Mouse (Mus musculus): ENCODE data around the gene Dazap2. TPM values are rescaled to one million over a fixed set of nuclear protein-coding genes. Genes with fewer than 3 reads are reported as not detected.

Dazap2 gene
- polyA plus RNA-seq (2012; rRNA removed): 65.3 and 147 TPM in 2 replicates

GRCm38 (mm10) chr15:100614996-100615824 lies at the start of gene Dazap2:
Gene Dazap2 (plus strand): TSS chr15:100615349.

GRCm38 (mm10) chr15:100599276-100600046 lies 15.7 kb upstream of the Dazap2 start, which contains the start of gene Pou6f1:
Gene Pou6f1 (minus strand): TSS chr15:100599984.

GRCm38 (mm10) chr15:100636700-100637501 lies 21.8 kb downstream of the Dazap2 start, which contains the start of gene Smagp:
Gene Smagp (minus strand): TSS chr15:100636940.

GRCm38 (mm10) chr15:100669337-100669736 lies 54.2 kb downstream of the Dazap2 start, which contains the start of gene Bin2:
Gene Bin2 (minus strand): TSS chr15:100669553.

Other genes with a start within 250 kb of the Dazap2 start
- gene Gm5475, start 193.2 kb upstream of the Dazap2 start, polyA plus RNA-seq (2012; rRNA removed): not detected in 2 replicates
- 23.9 and 31.8 TPM in 2 replicates for gene Slc11a2, start 190.3 kb upstream of the Dazap2 start, polyA plus RNA-seq (2012; rRNA removed)
- 44.8 and 63.6 TPM in 2 replicates for gene Letmd1, start 146.3 kb upstream of the Dazap2 start, polyA plus RNA-seq (2012; rRNA removed)
- 21.6 TPM in 2 replicates for gene Csrnp2, start 119.9 kb upstream of the Dazap2 start, polyA plus RNA-seq (2012; rRNA removed)
- gene Tfcp2, start 63.3 kb upstream of the Dazap2 start, polyA plus RNA-seq (2012; rRNA removed): 32.7 and 34.2 TPM in 2 replicates
- 36.6 and 44.5 TPM in 2 replicates for gene Pou6f1, start 15.4 kb upstream of the Dazap2 start, polyA plus RNA-seq (2012; rRNA removed)
- gene Smagp, start 21.6 kb downstream of the Dazap2 start, polyA plus RNA-seq (2012; rRNA removed): 4.6 and 4.7 TPM in 2 replicates
- 3.7 and 4.9 TPM in 2 replicates for gene Bin2, start 54.2 kb downstream of the Dazap2 start, polyA plus RNA-seq (2012; rRNA removed)
- gene Cela1, start 72.6 kb downstream of the Dazap2 start, polyA plus RNA-seq (2012; rRNA removed): 1.2 and 1.5 TPM in 2 replicates
- gene Galnt6, start 114.0 kb downstream of the Dazap2 start, polyA plus RNA-seq (2012; rRNA removed): 0.10 and 0.17 TPM in 2 replicates
- 9.4 and 11.0 TPM in 2 replicates for gene Slc4a8, start 146.4 kb downstream of the Dazap2 start, polyA plus RNA-seq (2012; rRNA removed)

Measured in central nervous system, embryonic 11.5 days (tissue).